Mouse (Mus musculus) spleen, postnatal 10 days (tissue): ENCODE results near the gene Ehd1.
A peak's percentile ranks its signal among the peaks of the same experiment; 100 is the strongest.

Experiments
- DNase-seq, 2 experiments: peaks; one replicate each; pipeline ENCODE4 v3.0.0; 2021 to 2022; ENCODE audit warnings: low spot score in 2 of 2

Gene Ehd1

DNA sequence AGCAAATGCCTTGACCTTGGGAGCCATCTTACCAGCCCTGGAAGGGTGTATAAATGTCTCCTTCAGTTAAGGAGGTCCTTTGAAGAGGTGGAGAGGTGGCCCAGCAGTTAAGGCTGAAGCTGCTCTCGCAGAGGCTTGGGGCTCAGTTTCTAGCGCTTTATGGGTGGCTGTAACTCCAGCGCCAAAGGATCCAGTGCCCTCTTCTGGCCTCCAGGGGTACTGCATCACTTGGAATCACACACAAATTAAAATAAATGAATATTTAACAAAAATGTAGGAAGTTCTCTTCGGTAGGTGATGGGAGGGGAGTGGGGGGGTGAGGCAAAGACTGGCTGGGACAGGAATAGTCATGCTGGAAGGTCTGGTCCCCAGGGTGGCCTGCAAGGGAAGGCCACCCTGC lies 15.6 kb upstream of the Ehd1 start:
- no peak for DNase-seq

DNA sequence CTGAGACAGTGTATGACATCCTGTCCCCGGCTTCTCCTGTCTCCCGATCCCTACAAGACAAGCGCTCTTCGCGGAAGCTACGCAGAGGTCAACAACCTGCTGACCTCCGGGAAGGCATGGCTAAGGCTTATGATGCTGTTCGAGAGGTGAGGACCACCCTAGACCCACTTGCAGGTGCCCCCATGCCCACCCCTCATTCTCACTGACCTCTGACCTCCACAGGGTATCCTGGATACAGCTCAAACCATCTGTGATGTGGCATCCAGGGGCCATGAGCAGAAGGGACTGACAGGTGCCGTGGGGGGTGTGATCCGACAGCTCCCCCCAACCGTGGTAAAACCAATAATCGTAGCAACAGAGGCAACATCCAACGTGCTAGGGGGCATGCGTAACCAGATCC lies 15.1 kb upstream of the Ehd1 start:
- DNase-seq = no peak

GRCm38 (mm10) chr19:6262222-6262621 lies 14.3 kb upstream of the Ehd1 start:
- DNase-seq = peak; percentile 79 to 90

GRCm38 (mm10) chr19:6262839-6263433 lies 13.6 kb upstream of the Ehd1 start:
- no peak for DNase-seq

DNA sequence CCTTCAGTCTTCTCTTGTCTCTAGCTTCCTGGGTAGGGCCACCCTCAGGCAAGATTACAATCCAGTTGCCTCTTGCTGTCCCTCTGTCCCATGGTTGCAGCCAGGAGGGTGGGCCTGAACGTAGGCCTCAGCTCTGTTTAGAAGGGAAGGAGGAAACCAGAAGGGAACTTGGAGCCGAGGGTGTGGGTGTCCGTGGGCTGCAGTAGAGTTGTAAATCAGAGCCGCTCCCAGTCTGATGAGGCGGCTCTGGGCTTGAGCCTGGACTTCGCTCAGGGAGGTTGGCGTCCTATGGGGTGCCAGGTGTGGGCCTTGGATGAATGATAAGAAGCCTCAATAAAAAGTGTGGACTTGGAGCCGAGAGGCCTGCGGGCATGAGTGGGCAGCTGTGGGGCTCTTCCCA lies 12.3 kb upstream of the Ehd1 start:
- DNase-seq = no peak

DNA sequence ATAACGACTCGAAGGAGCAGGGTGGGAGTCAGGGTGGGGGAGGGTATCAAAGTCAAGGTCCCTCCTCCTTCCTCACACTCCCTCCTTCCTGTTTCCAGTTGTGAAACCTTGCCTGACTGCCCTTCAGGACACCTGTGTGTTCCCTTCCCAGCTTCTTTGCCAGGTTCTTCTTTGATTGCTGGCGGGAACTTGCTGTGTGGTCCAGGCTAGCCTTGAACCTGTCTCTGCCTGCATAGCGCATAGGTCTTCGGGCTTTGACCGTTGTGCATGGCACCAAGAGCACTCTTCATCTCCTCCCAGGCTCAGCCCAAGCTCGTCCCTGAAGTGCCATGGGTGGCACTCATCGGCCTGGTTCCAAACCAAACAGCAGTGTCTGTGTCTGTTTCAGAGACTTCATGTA lies 11.6 kb upstream of the Ehd1 start:
- DNase-seq = no peak

DNA sequence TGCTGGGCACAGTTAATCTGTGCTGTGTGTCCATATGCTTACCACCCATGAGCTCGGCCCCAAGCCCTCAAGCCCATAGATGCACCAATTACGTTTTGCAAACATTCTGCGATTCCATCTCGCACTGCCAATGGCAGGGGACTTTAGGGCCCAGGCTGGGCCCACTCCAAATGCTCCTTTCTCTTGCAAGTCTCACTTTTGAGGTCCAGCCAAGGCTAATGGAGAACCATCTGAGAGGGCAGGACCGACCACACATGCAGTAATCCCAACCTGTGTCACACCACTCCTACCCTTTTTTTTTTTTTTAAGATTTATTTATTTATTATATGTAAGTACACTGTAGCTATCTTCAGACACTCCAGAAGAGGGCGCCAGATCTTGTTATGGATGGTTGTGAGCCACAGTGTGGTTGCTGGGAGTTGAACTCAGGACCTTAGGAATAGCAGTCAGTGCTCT lies 10.8 kb upstream of the Ehd1 start:
- DNase-seq = no peak

GRCm38 (mm10) chr19:6267306-6268169 lies 9.0 kb upstream of the Ehd1 start:
- no peak for DNase-seq

DNA sequence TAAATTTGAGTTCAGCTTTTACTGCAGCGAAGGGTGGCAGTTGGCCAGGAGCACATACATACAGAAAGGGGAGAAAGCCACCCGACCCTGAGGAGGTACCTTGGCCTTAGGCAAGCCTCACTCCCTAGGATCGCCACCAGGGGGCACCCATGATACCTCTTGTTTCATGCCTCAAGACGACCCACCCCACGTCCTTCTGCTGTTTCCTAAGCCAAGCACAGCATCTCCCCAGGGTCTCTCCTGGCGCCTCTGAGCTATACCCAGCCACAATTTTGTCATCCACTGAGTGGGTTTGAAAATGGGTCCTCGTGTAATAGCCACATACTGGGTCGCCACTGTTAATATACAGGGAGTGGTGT lies 8.4 kb upstream of the Ehd1 start:
- peak; percentile 92 to 93 for DNase-seq

DNA sequence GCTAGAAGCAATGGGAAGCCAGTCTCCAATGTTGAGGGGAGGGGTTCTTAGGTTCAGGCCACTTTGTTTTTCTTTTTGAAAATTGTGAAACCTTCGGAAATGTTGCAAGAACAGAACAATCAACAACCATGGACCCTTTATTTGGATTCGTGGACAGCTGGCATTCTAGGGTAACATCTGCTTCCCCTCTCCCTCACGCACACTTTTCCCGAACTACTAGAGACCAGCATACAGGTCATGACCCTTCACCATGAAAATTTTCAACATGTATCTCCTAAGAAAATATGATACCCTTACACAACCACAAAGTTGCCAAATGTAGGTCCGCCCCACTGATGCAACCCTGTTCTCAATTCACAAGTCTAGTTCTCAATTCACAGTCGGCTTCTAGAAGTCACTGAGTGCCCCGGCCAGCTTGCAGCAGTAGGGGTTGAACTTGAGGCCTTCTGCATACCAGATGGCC lies 7.8 kb upstream of the Ehd1 start:
- DNase-seq = no peak

DNA sequence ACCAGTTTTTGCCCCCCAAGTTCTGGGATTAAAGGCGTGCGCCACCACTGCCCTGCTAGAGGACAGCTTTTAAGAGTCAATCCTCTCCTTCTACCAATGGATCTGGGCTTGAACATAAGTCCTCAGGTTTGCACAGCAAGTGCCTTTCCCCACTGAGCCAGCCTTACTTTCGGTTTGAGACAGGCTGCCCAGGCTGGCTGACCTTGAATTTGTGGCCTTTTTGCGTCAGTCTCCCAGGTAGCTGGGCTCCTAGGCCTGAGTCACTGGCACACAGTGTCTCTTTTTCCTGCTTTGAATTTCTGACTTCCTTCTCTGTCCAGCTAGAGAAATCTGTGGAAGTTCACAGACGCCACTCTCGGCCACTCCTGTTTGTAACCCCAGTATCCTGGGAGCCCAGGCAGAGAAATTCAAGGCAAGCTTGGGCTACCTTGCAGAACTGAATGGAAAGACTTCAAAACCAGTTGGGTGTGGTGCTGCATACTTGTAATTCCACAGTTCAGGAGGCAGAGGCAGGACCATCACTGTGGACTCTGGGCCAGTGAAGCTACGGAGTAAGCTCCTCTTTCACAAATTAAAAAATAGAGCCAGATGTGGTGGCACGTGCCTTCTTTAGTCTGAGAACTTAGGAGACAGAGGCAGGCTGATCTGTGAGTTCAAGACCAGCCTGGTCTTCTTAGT lies 6.6 kb upstream of the Ehd1 start:
- DNase-seq = no peak

GRCm38 (mm10) chr19:6270661-6271060 lies 5.9 kb upstream of the Ehd1 start:
- no peak for DNase-seq

DNA sequence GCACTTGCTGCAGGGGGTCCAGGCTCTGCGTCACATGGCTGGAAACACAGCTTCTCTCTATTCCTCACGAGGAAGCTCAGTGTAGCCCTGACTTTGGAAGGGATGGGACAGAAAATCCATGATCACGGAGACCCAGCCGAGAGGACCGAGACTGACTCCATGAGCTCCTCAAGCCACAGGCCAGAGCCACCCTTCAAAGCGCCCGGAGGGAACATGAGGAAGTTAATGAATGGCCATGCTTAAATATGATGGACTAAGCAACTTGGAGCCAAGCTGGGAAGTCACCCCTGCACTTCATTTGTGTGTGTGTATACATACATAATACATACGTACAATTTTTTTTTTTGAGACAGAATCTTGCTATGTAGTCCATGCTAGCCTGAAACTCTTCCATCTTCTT lies 5.3 kb upstream of the Ehd1 start:
- no peak for DNase-seq

- no peak for DNase-seq
Measured at GRCm38 (mm10) chr19:6272053-6272452, 4.5 kb upstream of the Ehd1 start.

DNA sequence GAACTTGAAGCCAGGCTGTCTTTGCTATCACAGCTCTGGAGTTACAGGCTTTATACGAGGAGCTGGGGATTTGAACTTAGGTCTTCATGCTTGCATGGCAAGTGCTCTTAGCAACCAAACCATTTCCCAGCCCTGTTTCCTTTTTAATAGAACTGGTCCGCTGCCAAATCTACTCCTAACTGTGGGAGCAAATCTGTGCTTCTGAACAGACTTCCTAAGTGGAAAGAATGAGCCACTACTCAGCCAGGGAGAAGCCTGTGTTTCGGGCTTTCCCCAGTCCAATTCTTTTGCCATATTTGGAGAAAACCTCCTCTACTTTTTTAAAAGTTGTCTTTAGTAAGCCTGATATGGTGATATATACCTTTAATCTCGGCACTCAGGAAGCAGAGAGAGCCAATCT lies 3.8 kb upstream of the Ehd1 start:
- no peak for DNase-seq

GRCm38 (mm10) chr19:6273592-6273991 lies 2.9 kb upstream of the Ehd1 start:
- DNase-seq = no peak

GRCm38 (mm10) chr19:6273998-6274608 lies 2.4 kb upstream of the Ehd1 start:
- no peak for DNase-seq

DNA sequence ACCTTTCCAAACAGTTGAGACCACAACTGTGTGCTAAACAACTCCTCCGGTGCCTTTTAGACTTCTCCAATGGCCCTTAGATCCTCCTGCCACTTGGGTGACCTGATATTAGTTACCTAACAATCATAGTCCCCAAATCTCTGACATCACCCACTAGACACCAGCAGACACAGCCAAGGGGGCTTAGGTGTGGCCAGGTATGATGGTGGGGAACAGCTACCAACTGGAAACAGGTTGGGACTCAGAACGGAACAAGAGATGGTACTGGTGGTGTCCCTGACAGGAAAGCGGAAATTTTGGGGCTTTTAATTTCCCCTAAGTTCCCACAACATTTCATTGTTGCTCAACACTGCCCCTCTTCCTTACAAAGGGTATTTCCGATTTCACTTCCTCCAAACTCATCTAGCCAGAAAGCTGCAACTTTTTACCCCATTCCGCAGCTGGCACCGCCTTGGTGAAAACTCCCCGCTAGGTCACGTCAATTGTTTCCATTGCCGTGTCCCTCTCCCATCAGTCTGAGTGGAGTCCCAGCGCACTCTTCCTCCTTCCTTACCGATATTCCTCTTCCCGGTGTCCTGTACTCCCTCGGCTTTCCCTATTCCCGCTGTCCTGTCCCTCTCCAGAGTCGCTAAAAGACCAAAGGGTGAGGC lies 660 bp upstream of the Ehd1 start:
- DNase-seq = peak in 1 of 2 experiments; percentile 67

- peak in 1 of 2 experiments; percentile 56 for DNase-seq
Measured at GRCm38 (mm10) chr19:6277661-6278438, 1.3 kb downstream of the Ehd1 start.

DNA sequence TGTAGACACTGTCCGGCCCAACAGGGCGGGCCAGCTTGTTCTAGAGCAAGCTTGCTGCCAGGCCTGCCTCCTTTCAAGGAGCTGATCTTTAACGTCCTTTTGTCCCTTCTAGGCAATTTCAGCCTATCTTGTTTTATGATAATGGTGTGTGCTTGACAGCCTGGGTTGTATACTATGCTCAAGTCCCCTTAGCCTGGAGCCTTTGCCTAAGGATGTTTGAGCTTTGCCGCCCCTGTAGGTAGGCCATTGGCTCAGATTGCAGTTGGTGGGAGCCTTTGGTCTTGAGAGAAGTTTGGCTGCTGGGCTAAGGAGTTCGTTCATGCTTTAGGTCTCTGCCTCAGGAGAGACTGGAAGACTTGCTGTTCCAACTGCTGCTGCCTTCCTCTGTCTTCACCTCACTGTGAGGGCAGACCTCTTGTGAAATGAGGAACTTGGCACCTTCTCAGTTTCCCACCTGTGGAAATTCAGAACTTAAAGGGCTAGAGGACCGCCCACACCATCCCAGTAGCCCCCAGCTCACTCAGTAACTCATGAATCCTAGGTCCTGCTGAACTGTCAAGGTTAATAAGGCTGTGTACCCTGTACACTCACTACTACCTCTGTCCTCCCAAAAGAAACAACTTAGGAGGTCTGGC lies 2.0 kb downstream of the Ehd1 start:
- DNase-seq = no peak
